Mouse (Mus musculus) lung, postnatal 14 days (tissue): ENCODE data around the gene Olfr872.
"Not testable (repeated sequence)": the region's sequence is repeated elsewhere in the genome, so short reads cannot be mapped to it uniquely, and the experiment has no call there.

Source experiments
- DNase-seq: peaks from one replicate; pipeline ENCODE4 v3.0.0; 2021

Olfr872 gene

DNA sequence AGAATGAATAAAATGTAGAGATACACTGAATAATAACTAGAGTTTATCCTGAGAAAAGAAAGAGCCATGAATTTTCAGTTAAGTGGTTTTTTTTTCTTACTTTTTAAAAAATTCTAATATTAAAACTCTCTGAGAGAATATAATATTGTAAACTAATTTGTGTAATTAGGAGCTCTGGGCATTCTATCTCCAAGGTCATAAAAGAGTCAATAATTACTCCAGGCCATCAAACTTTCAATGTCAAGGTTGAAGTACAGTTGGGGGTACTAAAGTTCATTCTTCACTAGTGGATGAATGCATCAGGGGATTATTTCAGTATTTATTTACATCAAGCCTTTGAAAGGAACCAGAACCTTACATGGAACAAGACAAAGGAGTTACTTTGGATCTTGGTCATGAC is at the start of gene Olfr872:
TSS of gene Olfr872 (plus strand) at position 301 of the 400 bp plus-strand sequence.
- DNase-seq: no peak

DNA sequence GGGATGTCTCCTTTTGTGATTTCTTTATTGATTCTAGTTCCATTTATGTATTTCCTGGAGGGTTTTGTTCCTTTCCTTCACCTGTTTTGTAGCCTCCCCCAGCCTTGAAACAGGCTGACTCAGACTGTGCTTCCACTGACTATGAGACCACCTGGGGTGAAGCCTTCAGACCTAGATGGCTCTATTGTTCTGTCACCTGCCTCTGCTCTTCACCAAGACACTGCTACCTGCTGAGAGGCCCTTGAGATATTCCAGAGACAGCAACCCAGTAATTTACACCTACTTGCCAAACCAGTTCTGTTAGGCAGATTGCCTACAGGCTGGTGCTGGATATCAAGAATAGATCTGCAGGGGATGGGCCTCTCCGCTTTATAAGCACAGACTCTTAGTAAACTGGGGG is 34.8 kb upstream of the Olfr872 start:
- DNase-seq: no peak

DNA sequence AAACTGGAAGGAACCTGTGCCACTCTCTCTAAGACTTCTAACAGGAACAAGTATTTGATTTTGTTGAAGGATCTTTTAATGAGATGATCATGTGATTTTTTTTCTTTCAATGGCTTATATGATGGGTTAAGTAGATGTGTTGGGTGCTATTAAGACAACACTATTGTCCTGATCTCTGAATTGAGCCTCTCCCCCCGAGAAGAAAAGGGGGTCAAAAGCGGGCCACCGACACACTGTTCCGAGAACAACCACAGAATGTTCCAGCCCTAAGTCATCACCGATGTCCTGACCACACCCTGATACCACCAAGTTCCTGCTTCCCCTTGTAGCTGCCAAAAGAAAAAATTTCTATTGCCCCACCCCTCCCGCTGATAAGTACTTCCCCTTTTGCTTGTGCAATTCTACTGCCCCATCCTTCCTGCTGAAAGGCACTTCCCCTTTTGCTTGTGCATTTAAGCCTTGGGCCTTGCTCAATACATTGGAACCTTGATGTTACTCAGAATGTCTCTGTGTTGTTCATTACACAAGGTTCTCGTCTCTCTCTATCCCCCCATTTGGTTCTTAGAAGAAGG is 33.4 kb upstream of the Olfr872 start:
- DNase-seq: not testable (repeated sequence)

DNA sequence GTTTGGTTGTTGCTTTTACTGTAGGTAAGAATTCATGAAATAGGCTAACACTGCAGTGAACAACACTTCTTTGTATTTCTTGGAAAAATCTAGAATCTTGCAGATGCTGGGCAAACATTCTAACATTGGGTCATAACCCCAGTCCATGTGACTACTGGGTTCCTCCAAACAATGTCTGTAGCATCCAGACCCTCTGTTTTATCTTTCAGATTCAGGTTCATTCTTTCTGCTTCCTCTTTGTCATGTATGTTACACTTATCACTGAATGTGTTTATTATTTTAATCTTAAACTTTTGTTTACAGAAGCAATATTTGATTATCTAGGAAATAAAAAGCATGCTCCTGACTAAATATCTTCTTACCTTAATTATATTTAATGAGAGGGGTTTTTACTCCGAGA is 26.1 kb upstream of the Olfr872 start:
- DNase-seq: no peak

DNA sequence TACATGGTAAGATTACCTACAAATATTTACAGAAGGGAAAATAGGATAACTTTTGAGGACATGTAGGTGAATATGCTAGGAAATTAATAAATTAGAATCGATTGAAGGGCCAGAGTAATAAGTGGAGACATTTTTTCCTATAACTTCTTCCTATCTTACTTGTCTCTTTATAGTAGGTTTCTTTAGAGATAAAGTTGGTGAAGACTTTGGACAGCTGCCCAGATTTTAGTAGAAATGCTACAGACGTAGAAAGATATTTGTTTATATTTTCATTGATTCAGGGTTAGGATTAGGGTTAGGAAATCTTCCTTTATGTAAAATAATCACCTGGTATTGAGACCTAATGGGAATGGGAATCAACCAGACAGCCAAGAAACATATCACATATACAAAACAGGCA is 25.4 kb upstream of the Olfr872 start:
- no peak for DNase-seq

DNA sequence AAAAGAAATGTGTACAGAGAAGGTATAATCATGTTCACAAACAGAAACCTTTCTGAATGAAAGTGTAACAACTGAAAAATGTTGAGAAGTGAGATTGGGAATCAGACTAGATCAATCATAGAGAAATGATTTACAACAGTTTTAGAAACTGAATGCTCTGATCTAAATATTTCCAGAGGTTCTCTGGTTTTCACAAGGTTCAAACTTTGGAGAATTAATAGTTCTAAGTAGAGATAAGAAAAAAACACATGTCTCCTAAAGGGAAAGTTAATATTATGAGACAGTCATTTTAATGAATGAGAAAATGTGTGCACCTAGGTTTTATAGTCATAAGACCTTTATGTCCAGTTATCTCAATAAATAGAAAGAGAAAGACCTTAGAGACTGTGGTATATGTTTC is 25.0 kb upstream of the Olfr872 start, which contains the start of gene Olfr871:
TSS of gene Olfr871 (plus strand) at position 301 of the 400 bp plus-strand sequence.
- DNase-seq: no peak

DNA sequence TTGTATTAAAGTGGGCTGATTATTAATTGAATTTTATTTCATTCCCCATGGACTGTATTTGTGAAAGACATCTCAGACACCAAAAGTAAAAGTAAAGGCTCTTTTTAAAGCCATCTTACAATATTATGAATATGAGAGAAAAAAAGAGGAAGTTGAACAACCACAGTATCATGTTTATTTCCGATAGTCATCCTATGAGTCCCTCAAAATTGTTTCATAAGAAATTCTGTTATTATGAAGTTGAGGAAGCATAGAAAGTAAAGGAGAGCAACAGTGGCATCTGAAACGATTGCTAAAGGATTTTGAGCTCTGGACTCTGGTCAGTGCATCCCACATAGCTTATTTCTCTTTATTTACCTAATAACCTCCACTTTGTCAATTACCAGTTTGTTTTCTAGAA is 459 bp downstream of the Olfr872 start:
- no peak for DNase-seq

DNA sequence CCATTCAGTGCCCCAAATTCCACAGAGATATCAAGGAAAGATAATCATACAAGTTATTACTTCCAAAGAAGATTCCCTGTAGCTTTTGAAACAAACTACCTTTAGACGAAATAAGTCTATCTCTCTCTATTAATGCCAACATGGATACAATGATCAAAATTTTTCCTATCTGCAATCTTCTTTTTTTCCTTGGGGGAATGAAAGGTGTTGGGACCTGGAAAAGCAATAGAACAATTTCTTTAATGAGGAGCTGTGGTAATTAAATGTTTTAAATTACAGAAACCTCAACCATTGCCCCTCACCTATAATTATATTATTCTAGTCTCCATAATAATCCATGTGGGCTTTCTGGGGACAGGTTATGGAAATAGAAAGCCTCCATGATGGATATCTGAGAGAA is 45.1 kb downstream of the Olfr872 start, which contains the start of gene Olfr39:
TSS of gene Olfr39 (plus strand) at position 301 of the 400 bp plus-strand sequence.
- no peak for DNase-seq

DNA sequence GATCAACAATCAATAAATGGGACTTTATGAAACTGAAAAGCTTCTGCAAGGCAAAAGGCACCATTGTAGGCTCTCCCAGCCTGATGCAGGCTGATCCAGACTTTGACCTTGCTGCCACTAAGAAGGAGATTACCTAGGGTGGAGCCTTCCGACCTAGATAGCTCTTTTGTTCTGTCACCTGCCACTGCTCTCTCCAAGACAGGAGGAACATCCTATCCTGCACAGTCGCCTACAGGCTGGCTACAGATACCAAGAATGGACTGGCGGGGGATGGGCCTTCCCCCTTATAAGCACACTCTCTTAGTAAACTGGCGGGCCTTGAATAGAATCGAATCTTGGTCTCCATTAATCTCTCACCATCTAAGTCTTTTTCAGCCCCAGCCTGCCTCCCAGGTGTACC is 58.6 kb downstream of the Olfr872 start:
- not testable (repeated sequence) for DNase-seq

DNA sequence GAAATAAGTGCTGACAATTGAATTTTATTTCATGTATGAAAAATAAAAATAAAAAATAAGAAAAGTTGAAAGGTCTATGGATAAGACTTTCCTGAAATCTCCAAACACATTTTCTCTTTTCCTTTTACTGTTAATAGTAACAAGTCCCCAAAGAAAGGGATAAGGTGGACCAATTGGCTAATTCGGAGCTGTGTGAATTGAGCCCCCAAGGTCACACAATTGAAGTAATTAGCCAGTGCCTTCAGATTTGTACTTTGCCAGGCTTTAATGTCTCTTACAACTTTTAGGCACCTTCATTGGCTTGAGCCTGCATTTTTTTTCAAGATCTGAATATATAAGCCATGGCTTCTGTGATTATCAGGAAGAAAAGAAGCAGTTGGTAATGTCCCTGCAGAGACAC is 61.3 kb downstream of the Olfr872 start, which contains the start of gene Olfr873:
TSS of gene Olfr873 (plus strand) at position 301 of the 400 bp plus-strand sequence.
- DNase-seq: no peak
